Mouse (Mus musculus): ENCODE data around the gene Golt1b. TPM values are rescaled to one million over a fixed set of nuclear protein-coding genes. Genes with fewer than 3 reads are reported as not detected.

Golt1b gene
- polyA plus RNA-seq, 1 experiment from 2014 or later = 85.6 TPM

DNA sequence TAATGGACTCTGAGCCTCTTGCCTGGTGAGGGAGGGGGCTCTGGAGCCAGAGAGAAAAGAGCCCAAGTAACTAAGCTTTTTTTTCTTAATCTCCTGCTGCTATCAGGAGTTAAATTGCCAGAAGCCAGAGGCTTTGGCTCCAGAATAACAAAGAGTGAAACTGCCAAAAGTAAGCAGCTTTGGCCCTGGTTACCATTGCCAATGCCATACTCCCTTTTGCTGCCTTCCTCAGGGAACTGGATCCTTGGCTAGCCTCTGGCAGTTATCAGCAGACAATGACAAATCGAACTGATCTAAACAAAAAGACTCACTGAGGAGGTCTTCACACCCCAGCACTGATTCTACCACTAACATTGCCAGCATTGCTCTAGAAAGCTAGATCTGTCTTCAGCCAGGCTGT is 24.1 kb downstream of the Golt1b start:
- no peak for ATAC-seq (ENCODE audit: low read depth)
- Histone ChIP-seq H3K4me2 (ENCODE audit: low read depth, low read length) (no peak overlapping the region), H3K27me3 (ENCODE audit: control insufficient read depth, insufficient read depth, low read depth, low read length) (peaks cover 13% of the 10 kb centered on the region), H3K4me1 (replicated peaks; ENCODE audit: control insufficient read depth, insufficient read depth, low read length) (0 out of 2 replicates have a peak, but pooled peaks cover 2% of the 10 kb centered on the region), H3K4me3 (ENCODE audit: low read length) (no peak overlapping the region), H3K9me3 (ENCODE audit: control insufficient read depth, low read length) (no peaks in the 10 kb centered on the region), H3K27ac (ENCODE audit: low read length) (no peak overlapping the region), H3K9ac (ENCODE audit: low read length) (no peak overlapping the region), H3K36me3 (ENCODE audit: control insufficient read depth, insufficient read depth, low read length) (no peaks in the 10 kb centered on the region)
- WGBS = 21% methylated on average over 1 of the region's 1 CpGs

GRCm38 (mm10) chr6:142412906-142413491 is 26.0 kb downstream of the Golt1b start, which contains the start of gene Spx:
TSS of gene Spx (plus strand) at chr6:142413441.
- 50% methylated on average over 11 of the region's 11 CpGs for WGBS
- peak within 1 kb of the TSS; percentile 61; the same call in 1 of the 2 replicates for H3K4me2 ChIP-seq (ENCODE audit: low read depth, low read length)
- no peak within 1 kb of the TSS for H3K4me3 ChIP-seq (ENCODE audit: low read length)

GRCm38 (mm10) chr6:142413845-142414244 is 26.8 kb downstream of the Golt1b start:
- WGBS = 13% methylated on average over 12 of the region's 12 CpGs
- no peak overlapping the region for H3K27ac ChIP-seq (ENCODE audit: low read length)
- no peak for ATAC-seq (ENCODE audit: low read depth)
- no peaks in the 10 kb centered on the region for H3K9me3 ChIP-seq (ENCODE audit: control insufficient read depth, low read length)
- no peak overlapping the region for H3K4me3 ChIP-seq (ENCODE audit: low read length)
- H3K4me1 ChIP-seq (replicated peaks; ENCODE audit: control insufficient read depth, insufficient read depth, low read length) = 0 out of 2 replicates have a peak, but pooled peaks cover 2% of the 10 kb centered on the region
- H3K4me2 ChIP-seq (ENCODE audit: low read depth, low read length) = no peak overlapping the region
- H3K27me3 ChIP-seq (ENCODE audit: control insufficient read depth, insufficient read depth, low read depth, low read length) = peaks cover 13% of the 10 kb centered on the region
- H3K36me3 ChIP-seq (ENCODE audit: control insufficient read depth, insufficient read depth, low read length) = no peaks in the 10 kb centered on the region
- H3K9ac ChIP-seq (ENCODE audit: low read length) = no peak overlapping the region

More at GRCm38 (mm10) chr6:142412906-142413491, 26.0 kb downstream of the Golt1b start, which contains the start of gene Spx:
- Histone ChIP-seq H3K27me3 (ENCODE audit: control insufficient read depth, insufficient read depth, low read depth, low read length) (peaks cover 13% of the 10 kb centered on the region), H3K27ac (ENCODE audit: low read length) (no peak within 1 kb of the TSS), H3K4me1 (replicated peaks; ENCODE audit: control insufficient read depth, insufficient read depth, low read length) (0 out of 2 replicates have a peak, but pooled peaks cover 2% of the 10 kb centered on the region), H3K9ac (ENCODE audit: low read length) (no peak within 1 kb of the TSS), H3K36me3 (ENCODE audit: control insufficient read depth, insufficient read depth, low read length) (no peaks in the 10 kb centered on the region), H3K9me3 (ENCODE audit: control insufficient read depth, low read length) (no peaks in the 10 kb centered on the region)
- ATAC-seq (ENCODE audit: low read depth) = no peak

GRCm38 (mm10) chr6:142414597-142414996 is 27.6 kb downstream of the Golt1b start:
- 0 out of 2 replicates have a peak, but pooled peaks cover 2% of the 10 kb centered on the region for H3K4me1 ChIP-seq (replicated peaks; ENCODE audit: control insufficient read depth, insufficient read depth, low read length)
- H3K27ac ChIP-seq (ENCODE audit: low read length) = no peak overlapping the region
- peaks cover 13% of the 10 kb centered on the region for H3K27me3 ChIP-seq (ENCODE audit: control insufficient read depth, insufficient read depth, low read depth, low read length)
- peak overlapping the region; percentile 61 for H3K4me2 ChIP-seq (ENCODE audit: low read depth, low read length)
- H3K9me3 ChIP-seq (ENCODE audit: control insufficient read depth, low read length) = no peaks in the 10 kb centered on the region
- peak overlapping the region; percentile 33 for H3K4me3 ChIP-seq (ENCODE audit: low read length)
- 0 out of 2 replicates have a peak, but pooled peaks have one; percentile 20 for ATAC-seq (ENCODE audit: low read depth)
- H3K9ac ChIP-seq (ENCODE audit: low read length) = peak overlapping the region; percentile 51; the same call in 1 of the 2 replicates
- 3% methylated on average over 24 of the region's 24 CpGs for WGBS
- no peaks in the 10 kb centered on the region for H3K36me3 ChIP-seq (ENCODE audit: control insufficient read depth, insufficient read depth, low read length)

DNA sequence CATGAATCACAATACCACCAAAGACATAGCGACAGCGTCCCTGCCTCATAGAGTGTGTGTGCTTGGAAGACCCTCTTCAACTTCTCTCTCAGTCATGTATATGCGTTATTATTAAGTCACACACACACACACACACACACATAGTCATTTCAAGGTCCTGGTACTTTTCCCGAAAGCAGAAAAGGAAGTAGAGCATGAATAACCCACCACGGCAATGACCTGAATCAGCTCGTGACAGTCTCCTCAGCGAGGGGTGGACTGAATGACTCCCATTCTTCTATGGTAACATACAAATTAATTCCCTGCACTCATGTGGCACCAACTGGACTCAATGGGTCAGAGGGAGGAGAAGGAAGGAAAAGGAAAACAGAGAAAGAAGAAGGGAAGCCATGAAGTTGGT is 38.0 kb downstream of the Golt1b start:
- 70% methylated on average over 7 of the region's 7 CpGs for WGBS
- Histone ChIP-seq H3K4me2 (ENCODE audit: low read depth, low read length) (no peak overlapping the region), H3K9me3 (ENCODE audit: control insufficient read depth, low read length) (no peaks in the 10 kb centered on the region), H3K27ac (ENCODE audit: low read length) (no peak overlapping the region), H3K27me3 (ENCODE audit: control insufficient read depth, insufficient read depth, low read depth, low read length) (no peaks in the 10 kb centered on the region), H3K9ac (ENCODE audit: low read length) (no peak overlapping the region), H3K4me3 (ENCODE audit: low read length) (no peak overlapping the region), H3K36me3 (ENCODE audit: control insufficient read depth, insufficient read depth, low read length) (no peaks in the 10 kb centered on the region), H3K4me1 (replicated peaks; ENCODE audit: control insufficient read depth, insufficient read depth, low read length) (no peaks in the 10 kb centered on the region)
- ATAC-seq (ENCODE audit: low read depth) = no peak

DNA sequence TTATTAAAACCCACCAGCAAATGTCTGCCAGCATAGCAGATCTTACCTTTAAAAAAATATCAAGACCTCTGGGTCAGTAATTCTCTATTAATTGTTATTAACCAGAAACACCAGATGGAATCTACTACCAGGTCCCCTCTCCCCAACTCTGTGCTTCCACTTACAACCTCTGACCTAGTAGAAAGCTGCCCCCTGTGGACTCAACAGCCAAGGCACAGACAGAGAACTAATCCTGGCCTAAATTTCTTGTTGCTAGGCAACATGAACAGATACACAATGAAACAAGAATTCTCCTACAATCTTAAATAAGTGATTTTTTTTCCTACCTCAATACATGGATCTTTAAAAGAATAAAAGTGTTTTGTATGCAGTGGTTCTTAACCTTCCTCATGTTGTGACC is 42.1 kb downstream of the Golt1b start:
- Histone ChIP-seq H3K9ac (ENCODE audit: low read length) (no peak overlapping the region), H3K4me2 (ENCODE audit: low read depth, low read length) (no peak overlapping the region), H3K27ac (ENCODE audit: low read length) (no peak overlapping the region), H3K27me3 (ENCODE audit: control insufficient read depth, insufficient read depth, low read depth, low read length) (no peaks in the 10 kb centered on the region), H3K4me3 (ENCODE audit: low read length) (no peak overlapping the region), H3K36me3 (ENCODE audit: control insufficient read depth, insufficient read depth, low read length) (no peaks in the 10 kb centered on the region), H3K4me1 (replicated peaks; ENCODE audit: control insufficient read depth, insufficient read depth, low read length) (no peaks in the 10 kb centered on the region), H3K9me3 (ENCODE audit: control insufficient read depth, low read length) (no peaks in the 10 kb centered on the region)
- no peak for ATAC-seq (ENCODE audit: low read depth)

DNA sequence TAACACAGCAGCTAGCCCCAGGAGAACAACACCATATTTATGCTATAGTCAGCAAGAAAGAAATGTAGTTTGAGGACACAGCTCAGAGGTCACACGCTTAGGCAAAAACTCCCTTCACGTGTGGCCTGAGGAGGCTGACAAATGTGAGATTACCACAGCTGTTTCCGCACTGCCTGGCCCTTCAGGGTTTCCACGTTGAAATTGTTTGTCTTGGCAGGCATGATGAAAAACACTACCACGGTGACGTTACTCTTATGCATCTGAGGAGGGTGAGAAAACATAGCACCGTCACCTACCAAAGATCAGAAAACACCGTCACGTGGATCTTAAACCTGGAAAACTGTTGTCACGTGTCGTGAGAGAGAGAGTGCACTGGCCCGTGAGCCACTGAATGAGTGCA is 64.4 kb downstream of the Golt1b start:
- no peak overlapping the region for H3K4me2 ChIP-seq (ENCODE audit: low read depth, low read length)
- no peaks in the 10 kb centered on the region for H3K27me3 ChIP-seq (ENCODE audit: control insufficient read depth, insufficient read depth, low read depth, low read length)
- no peak overlapping the region for H3K27ac ChIP-seq (ENCODE audit: low read length)
- no peaks in the 10 kb centered on the region for H3K4me1 ChIP-seq (replicated peaks; ENCODE audit: control insufficient read depth, insufficient read depth, low read length)
- WGBS = 51% methylated on average over 12 of the region's 12 CpGs
- no peaks in the 10 kb centered on the region for H3K9me3 ChIP-seq (ENCODE audit: control insufficient read depth, low read length)
- H3K9ac ChIP-seq (ENCODE audit: low read length) = no peak overlapping the region
- ATAC-seq (ENCODE audit: low read depth) = no peak
- H3K4me3 ChIP-seq (ENCODE audit: low read length) = no peak overlapping the region
- H3K36me3 ChIP-seq (ENCODE audit: control insufficient read depth, insufficient read depth, low read length) = no peaks in the 10 kb centered on the region

DNA sequence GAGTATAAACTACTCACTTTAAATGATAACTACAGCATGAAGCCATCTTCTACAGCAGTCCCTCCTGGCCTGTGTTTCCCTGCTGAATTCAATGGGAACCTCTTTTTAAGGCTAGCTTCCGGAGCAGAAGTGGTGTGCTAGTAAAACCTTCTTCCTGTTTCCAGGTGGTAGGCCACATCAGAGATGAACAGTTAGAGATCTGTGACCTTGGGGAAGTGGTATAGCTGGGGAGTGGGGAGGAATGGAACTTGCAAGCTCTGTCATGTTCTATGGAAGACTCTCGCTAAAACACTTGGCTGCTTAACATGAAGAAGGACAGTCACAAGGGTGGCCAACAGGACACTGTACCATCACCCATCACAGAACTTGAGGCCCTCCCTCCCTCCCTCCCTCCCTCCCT is 66.3 kb downstream of the Golt1b start:
- Histone ChIP-seq H3K36me3 (ENCODE audit: control insufficient read depth, insufficient read depth, low read length) (no peaks in the 10 kb centered on the region), H3K4me1 (replicated peaks; ENCODE audit: control insufficient read depth, insufficient read depth, low read length) (no peaks in the 10 kb centered on the region), H3K4me2 (ENCODE audit: low read depth, low read length) (no peak overlapping the region), H3K27ac (ENCODE audit: low read length) (no peak overlapping the region), H3K4me3 (ENCODE audit: low read length) (no peak overlapping the region), H3K9me3 (ENCODE audit: control insufficient read depth, low read length) (no peaks in the 10 kb centered on the region), H3K9ac (ENCODE audit: low read length) (no peak overlapping the region), H3K27me3 (ENCODE audit: control insufficient read depth, insufficient read depth, low read depth, low read length) (no peaks in the 10 kb centered on the region)
- ATAC-seq (ENCODE audit: low read depth) = no peak
- 66% methylated on average over 2 of the region's 2 CpGs for WGBS

Measured in lung, embryonic 16.5 days (tissue).